Mouse (Mus musculus) frontal cortex, adult (tissue): ENCODE data around the gene Bace2.

Source experiments
- ATAC-seq: cut with Nextera tagmentation; 2 replicates; pipeline ENCODE4 v1.9.2; 2017; ENCODE audit warnings: mild to moderate bottlenecking, moderate library complexity, mixed read lengths; ENCODE audit not compliant: low TSS enrichment

Bace2 gene

GRCm38 (mm10) chr16:97467472-97467871 is 110.9 kb downstream of the Bace2 start:
- no peak for ATAC-seq

DNA sequence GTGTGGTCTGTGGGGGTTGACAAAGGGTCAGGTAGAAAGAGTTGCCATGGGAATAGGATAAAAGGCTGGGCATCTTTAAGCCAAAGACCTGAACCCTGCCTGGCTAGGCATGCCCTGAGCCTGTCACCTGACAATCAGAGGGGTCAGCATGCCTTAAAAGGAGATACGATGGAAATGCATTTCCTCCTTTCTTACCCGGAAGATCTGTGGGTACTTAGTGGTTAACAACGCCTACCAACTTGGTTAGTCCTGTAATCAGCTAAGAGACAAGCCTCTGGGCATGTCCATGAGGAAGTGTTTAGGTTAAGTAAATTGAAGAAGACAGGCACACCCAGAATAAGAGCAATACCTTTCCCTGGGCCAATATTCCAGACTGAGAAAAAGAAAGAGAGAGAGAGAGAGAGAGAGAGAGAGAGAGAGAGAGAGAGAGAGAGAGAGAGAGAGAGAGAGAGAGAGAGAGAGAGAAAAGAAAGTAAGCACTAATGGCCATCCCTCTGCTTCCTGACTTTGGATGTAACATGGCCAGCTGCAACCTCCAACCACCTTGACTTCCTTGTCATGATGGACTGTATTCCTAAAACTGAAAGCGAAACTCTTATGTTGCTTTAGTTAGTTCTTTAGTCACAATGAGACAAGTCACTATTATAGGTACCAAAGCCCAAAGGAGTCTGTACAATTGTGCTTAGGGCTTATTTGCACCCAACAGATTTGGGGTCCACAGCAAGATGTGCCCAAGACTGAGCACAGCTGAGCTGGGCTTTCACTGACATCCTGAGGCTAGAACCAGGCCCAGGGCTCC is 111.7 kb downstream of the Bace2 start:
- ATAC-seq, result no peak

DNA sequence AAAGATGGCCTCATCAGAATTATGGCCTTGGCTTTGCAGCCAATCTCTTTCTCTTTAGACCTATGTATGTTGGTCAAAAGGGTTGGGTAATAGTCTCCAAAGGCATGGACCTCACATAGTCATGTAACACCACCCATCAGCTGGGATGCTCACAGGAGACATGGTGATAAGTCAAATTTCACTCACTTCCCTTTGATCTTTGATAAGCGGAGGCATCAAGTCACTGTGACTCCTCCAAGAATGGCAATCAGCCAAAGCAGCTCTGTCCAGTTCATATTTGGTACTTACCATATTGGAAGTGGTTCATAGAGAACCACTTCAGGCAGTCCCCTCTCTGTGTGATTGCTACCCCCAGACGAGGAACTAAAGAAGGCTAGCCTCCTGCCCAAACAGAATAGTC is 118.1 kb downstream of the Bace2 start:
- no peak for ATAC-seq

DNA sequence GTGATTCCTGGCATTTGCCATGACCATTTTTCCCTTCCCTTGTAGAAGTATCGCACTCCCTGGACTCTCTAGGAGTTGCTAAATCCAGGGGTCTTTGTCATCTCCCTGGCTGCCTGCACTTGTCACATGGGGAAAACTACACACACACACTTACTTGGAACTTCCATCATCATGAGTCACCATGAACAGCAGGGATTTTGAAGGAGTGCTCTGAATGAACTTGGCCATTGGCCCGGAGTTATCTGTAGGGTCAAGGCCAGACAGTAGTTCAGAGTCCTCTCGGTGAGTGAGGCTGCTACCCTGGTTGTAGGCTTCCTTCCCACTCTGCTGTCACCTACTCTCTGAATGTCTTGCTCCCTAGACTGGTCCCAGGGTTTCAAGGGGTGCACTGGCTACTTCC is 119.0 kb downstream of the Bace2 start:
- ATAC-seq, result no peak

DNA sequence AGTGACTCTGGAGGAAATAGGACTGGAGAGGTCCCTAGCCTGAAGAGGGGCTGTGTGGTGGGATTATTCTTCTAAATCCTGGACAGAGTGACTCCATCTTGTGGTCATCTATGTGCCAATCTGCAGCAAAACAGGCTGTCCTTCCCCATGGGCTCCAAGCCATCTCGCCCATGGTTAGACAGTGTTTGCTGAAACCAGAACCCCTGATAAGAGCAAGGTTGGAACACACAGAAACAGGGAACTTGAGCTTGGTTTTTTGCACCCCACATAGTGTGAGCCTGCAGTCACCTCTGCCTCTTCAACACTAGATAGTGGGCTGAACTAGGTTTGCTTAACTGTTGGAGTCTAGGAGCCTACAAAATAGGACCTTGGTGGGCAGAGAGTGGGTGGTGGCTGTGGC is 120.0 kb downstream of the Bace2 start:
- no peak for ATAC-seq

DNA sequence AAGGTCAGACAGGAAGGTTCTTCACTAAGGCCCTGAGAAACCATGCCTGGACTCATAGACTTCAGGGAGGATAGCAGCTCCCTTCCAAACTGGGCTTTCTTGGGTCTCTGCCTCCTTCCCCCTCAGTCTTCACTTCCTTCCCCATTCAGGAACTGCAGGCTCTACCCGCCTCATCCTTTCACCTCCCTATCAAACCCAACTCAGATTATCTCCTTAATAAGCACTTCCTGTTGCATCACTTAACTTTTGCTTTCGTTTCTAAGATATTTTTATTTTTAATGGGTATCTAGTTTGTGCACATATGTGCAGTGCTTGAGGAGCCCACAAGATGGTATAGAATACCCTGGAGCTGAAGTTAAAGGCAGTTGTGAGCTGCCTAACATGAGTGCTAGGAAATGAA is 122.1 kb downstream of the Bace2 start:
- no peak for ATAC-seq

GRCm38 (mm10) chr16:97492369-97492768 is 135.8 kb downstream of the Bace2 start:
- ATAC-seq, result no peak
